Comparison of ENCODE assay signal across 8 mouse cellular contexts in the genomic region with DNA sequence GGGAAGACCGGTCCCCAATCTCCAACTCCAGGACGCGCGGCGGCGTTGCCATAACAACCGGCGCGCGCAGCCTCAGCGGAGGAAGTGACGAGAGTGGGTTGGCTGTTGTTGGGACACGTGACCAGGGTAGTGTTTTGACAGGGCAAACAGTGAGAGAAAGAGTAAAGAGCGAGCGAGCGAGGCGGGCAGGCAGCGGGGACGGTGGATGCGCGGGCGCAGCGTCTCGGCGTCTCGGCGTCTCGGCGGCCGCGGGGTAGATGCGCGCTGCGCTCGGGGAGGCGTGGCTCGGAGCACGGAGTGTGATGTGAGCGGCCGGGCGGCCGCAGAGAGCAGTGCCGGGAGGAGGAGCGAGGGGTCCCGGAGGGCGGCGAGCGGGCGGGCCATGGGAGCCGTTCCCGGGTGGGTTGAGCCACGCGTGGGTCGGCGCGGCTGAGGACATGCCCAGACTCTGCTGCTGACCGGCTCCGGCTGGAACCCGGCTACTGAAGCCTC. TPM values are rescaled to one million over a fixed set of nuclear protein-coding genes. Genes with fewer than 3 reads are reported as not detected.
A peak's percentile ranks its signal among the peaks of the same experiment; 100 is the strongest.
DNase-seq lines count a peak whose midpoint lies in the region; ATAC-seq lines count a peak whose summit lies in the region.

A gene (plus strand): TSS at position 129 of the 492 bp plus-strand sequence.

- peak; percentile 97 for ATAC-seq in hindbrain, embryonic 13.5 days (ENCODE audit: low FRiP score)

- peaks cover 7% of the 10 kb centered on the region for H3K36me3 ChIP-seq in hindbrain, embryonic 13.5 days

- no peaks in the 10 kb centered on the region for H3K27me3 ChIP-seq in hindbrain, embryonic 13.5 days

- peaks cover 21% of the 10 kb centered on the region for H3K4me1 ChIP-seq in hindbrain, embryonic 13.5 days (replicated peaks)

- H3K4me3 ChIP-seq in hindbrain, embryonic 13.5 days: peak within 1 kb of the TSS; percentile 96

- 0% methylated on average over 59 of the region's 59 CpGs for WGBS in hindbrain, embryonic 13.5 days

- peak; percentile 94 for DNase-seq in Muller cell, postnatal 12 days (ENCODE audit: inconsistent ontology term)
- DNase-seq in cerebellum, adult 9-10 months: peak; percentile 95
- peak; percentile 94 to 95 for DNase-seq in frontal cortex, postnatal 14 days (ENCODE audit: low spot score in 2 of 2)
- peak; percentile 89 to 94 for DNase-seq in layer of hippocampus, postnatal 25 days (ENCODE audit: extremely low spot score in 1 of 2, low spot score in 1 of 2)
- DNase-seq in lung, postnatal 25 days (ENCODE audit: low spot score): peak; percentile 95
- peak; percentile 94 for DNase-seq in retina, embryonic 14.5 days (ENCODE audit: low spot score)
- DNase-seq in thymus, postnatal 4 days: peak; percentile 91

- peak within 1 kb of the TSS; percentile 93 for H3K9ac ChIP-seq in hindbrain, embryonic 13.5 days

- peak within 1 kb of the TSS; percentile 96 for H3K27ac ChIP-seq in hindbrain, embryonic 13.5 days

- peak within 1 kb of the TSS; percentile 85 for H3K4me2 ChIP-seq in hindbrain, embryonic 13.5 days

- H3K9me3 ChIP-seq in hindbrain, embryonic 13.5 days: no peaks in the 10 kb centered on the region

RNA-seq across cellular contexts. Expression of the gene that starts here (rescaled TPM):
- 27.0 and 30.2 TPM in 2 replicates for polyA plus RNA-seq in hindbrain, embryonic 13.5 days (2015; fragmentation: Nextera tagmentation; extraction: Ambion mirVana)
- total RNA-seq in layer of hippocampus, postnatal 25 days (2021): 10 to 100 TPM; 45.3 to 52.1 TPM

Comparison
In these comparisons a context has a peak if more than half of its experiments do, and no peak if none do; other contexts are left out.
1. Peak in every context shown above with its lines: DNase-seq, ATAC-seq, H3K4me3 ChIP-seq and H3K27ac ChIP-seq.